Mouse (Mus musculus) telencephalon, adult 2 months (tissue): Measurements from ENCODE around the gene Uap1.
A peak's percentile ranks its signal among the peaks of the same experiment; 100 is the strongest.

Experiments used
- DNase-seq: peaks from one replicate; pipeline ENCODE4 v3.0.0-alpha.2; 2011; ENCODE audit warnings: low read depth, low spot score

Gene Uap1

GRCm38 (mm10) chr1:170174814-170175332 is at the start of gene Uap1:
Uap1 (minus strand) TSS chr1:170174957.
- DNase-seq = peak; percentile 96

DNA sequence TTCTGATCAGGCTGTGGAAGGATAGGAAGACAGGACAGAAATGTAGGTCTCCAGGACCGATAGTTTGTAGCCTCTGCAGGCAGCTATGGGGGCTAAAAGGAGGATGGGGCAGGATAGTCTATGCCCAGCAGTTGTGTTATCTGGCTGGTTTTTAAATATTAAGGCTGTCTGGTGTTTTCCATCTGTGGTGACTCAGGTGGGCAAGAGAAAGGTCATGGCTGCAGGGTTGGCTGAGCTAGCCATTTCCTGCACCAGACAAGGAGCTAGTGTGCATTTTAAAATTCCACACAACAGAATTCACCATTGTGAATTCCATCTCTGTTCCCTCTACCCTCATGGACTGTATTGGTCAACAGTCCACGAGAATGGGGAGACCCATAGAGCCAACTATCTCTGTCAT is 48.5 kb upstream of the Uap1 start:
- DNase-seq = no peak

DNA sequence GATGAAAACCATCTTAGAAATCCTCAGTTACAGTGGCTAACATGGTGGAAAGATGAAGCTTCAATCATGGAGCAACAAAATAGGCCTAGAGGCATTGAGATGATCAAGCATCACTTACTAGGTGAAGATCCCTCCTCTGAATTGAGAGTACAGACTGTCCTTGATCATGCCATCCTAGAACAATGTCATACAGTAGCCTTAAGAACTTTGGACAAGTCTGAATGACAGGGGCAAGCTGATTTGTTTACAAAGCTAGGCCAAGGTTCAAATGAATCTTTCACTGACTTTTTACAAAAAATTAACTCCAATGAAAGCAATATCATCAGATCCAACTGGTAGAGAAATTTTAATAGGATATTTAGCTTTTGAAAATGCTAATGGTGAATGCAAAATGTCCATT is 45.6 kb upstream of the Uap1 start:
- no peak for DNase-seq

GRCm38 (mm10) chr1:170218091-170218884 is 43.5 kb upstream of the Uap1 start:
- peak; percentile 65 for DNase-seq

DNA sequence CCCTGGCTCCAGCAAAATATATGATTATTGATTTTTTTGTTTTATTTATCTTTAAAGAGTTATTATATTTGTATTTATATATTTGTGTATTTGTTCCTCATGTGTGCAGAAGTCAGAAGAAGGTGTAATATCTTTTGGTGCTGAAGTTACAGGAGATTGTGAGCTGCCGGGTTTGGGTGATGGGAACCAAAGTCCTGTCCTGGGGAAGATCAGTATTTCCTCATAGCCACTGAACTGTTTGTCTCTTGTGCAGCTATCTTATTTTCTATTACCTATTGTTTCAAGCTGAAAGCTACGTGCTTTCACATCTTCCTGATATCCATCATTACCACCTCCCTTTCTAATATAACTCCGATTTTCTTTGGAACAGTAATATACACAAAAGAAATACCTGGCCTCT is 40.8 kb upstream of the Uap1 start:
- no peak for DNase-seq

DNA sequence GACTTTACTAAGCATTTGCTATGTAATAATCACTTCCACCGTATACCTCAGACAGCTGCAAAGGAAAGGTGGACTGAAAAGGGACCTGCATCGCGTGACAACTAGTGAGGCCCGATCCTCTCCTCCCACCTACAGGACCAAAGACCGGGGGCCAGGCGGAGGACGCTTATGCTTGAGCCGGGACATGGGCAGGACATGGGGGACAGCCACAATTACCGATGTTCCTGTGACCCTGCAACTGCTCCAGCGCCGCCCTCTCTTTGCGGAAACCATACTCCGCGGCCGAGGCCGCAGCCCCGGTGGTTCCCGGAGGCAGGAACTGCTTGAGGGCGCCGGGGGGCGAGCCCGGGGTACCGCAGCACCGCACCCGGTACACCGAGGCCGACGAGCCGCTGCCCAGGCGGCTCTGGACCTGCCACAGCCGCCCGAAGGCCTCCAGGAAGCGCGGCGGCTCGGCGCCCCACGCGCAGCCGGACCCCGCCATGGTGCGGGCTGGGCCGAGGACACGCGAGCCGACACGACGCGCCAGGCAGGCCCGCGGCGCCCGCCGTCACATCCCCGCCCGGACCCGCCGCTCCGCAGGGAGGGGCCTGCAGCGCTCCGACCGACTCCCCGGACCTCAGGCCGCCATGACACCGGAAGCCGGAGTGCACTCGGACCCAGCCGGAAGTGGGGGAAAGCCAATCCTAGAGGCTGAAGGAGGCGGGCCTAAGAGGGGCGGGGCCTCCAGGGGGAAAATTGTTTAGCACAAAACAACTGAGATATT is 40.2 kb upstream of the Uap1 start, which contains the start of gene Uhmk1:
Uhmk1 (minus strand) TSS at position 641 of the 766 bp plus-strand sequence.
- DNase-seq = peak; percentile 74

- no peak for DNase-seq
These were observed 39.6 kb upstream of the Uap1 start for GRCm38 (mm10) chr1:170214383-170214756.

- no peak for DNase-seq
These were observed 38.6 kb upstream of the Uap1 start for GRCm38 (mm10) chr1:170213181-170213879.

DNA sequence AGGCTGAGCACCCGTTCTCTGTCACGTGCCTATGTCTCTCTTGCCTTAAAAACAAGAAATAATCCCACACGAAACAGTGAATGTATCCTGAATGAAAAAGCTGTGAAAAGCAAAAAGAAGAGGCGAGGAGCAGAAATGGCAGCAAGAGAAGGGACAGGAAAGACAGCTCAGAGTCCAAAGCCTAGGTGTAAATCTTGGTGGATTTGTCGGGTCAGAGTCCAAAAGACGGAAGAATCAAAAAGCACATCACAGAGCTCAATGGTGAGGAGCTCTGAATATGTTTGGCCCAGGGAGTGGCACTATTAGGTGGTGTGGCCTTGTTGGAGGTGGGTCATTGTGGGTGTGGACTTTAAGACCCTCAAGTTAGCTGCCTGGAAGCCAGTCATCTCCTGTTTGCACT is 31.6 kb upstream of the Uap1 start:
- no peak for DNase-seq

GRCm38 (mm10) chr1:170200379-170200778 is 25.6 kb upstream of the Uap1 start:
- DNase-seq = no peak

- DNase-seq = no peak
These were observed 21.5 kb upstream of the Uap1 start for GRCm38 (mm10) chr1:170196211-170196610.

GRCm38 (mm10) chr1:170191925-170192324 is 17.2 kb upstream of the Uap1 start:
- DNase-seq = no peak

DNA sequence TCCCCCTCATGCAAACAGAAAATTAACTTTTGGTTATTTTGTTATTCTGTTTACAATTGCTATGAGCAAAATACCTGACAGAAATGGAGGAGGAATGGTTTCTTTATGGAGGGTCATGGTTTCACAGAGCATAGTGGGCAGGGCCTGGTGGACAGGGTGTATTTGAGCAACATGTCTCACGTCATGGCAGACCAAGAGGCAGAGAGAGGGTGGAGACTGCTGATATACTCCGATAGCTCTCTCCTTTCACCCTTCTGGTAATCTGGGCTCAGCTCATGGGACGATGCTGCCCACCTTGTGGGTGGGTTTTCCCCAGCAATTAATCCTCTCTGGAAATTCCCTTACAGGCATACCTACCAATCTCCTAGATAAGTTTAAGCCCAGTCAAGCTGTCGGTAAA is 15.5 kb upstream of the Uap1 start:
- no peak for DNase-seq

DNA sequence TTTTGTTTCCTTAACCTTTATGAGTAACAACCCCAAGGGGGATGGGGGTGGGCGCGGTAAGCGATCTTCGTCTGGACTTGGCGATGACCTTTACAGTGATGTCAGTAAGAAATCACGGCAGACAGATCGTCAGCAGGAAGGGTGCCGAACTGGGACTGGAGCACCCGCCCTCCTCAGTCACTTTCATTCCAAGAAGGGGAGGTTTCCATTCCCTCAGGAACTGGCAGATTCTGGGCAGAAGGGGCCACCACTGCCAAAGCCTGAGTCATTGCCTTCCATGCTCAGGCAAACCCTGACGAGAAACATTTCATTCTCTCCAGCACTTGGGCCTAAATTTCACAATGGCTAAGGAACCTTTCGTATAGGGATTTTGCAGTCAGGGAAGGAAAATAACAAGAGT is 13.8 kb upstream of the Uap1 start:
- peak; percentile 42 for DNase-seq

DNA sequence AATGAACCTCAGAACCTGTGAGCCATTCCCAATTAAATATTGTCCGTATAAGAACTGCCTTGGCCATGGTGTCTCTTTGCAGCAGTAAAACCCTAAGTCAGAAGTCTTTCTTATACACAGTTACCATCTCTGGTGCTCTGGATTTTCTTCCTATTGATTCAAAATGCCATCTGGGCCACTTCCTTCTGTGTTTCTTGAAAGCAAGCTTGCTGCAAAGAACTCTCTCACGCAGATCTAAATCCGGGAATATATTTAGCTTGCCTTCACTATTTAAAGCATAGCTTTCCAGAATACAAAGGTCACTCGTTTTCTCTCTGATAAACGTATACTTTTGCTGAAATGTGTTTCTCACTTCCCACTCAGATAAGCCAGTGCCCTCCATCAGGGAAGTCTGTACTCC is 11.8 kb upstream of the Uap1 start:
- peak; percentile 85 for DNase-seq

- no peak for DNase-seq
These were observed 10.4 kb upstream of the Uap1 start for GRCm38 (mm10) chr1:170185137-170185536.

DNA sequence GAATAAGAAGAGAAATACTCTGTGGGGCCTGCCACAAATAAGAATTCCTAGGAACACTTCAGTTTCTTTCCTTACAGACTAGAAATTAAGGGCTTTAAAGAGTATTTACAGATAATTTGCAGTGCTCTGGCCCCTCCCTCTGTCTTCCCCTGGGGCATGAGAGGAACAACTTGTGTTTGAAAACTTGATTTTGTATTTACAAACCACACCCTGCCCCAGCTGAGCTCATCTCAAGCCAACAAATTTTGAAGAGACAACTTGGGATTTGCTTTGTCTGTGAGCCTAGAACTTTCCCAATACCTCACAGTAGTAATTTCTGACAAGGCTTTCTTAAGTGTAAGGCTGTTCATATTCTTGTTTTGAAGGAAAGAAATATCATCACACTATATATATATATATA is 7.9 kb upstream of the Uap1 start:
- DNase-seq = no peak

DNA sequence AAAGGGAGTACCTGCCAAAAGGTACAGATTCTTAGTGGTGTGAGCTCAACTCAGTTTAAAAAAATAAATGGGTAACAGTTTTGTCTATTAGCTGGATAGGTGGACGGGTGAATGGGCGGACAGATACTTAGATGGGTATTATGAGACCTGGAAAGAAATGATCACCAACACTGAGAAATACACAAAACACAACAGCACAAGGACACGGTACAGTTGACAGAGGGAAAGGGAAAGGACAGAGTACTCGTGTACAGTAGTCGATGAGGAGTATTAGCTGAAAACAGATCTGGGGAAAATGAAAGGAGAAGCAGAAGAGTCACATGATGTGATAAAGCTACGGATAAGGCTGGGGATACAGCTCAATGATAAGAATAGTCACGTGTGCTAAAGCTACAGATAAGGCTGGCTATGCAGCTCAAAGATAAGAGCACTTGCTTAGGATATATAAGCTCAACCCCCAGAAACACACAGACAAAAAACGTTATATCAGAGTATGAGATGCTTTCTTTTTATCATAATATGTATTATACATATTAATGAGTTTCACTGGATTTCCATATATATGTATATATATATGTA is 2.0 kb upstream of the Uap1 start:
- DNase-seq = no peak

DNA sequence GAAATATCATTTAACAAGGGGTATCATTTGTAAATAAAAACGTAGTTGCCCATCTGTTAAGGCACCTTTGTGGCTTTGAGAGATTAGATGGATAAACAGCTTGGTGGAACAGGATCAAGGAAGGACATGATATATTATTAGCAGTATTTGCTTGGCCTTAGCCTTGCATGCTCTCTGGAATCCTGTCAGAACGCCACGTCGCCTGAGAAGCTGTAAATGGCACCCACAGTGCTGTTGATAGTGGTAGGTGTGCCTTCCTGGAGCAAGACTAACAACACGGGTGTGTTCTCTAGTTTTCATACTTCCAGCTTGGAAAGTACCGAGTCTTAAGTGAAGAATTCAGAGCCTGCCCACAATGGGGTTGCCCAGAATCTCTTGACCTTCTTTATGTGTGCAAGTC is 1.1 kb upstream of the Uap1 start:
- no peak for DNase-seq

DNA sequence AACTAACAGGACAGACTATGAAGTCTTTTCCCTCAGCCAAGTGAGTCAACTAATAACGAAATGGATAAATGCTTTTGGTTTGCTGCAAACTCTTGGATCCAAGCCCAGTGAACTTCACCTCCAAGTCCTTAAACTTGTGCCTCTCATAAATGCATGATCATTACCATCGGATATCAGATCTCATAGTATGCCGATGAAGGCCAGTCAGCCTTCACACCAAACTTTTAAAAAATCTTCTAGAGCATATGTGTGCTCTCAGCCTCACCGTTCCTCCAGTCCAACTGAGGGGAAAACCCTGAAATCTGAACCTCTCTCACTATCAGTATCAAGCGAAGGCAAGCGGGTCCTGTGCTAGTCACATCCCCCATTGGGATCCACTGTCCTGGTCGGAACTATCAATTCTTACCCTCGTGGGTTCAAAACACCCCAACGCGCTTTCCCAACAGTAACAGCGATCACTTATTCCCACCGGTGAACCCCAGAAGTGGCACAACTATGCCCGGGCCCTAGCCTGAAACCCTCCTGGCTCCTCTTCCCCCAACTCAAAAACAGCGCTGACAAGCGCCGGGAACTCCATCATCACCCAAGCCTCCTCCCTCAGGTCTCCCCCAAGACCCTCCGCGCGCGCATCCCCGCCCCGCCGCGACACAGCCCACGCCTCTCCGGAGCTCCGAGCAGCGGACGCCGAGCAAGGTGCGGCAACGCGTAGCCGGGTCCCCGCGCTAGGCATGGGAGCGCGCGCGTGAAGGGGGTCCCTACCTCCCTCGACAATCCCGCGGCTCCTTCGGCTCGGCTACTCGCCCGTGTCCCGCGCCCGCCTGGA is 555 bp downstream of the Uap1 start:
- no peak for DNase-seq

GRCm38 (mm10) chr1:170167781-170168180 is 7.0 kb downstream of the Uap1 start:
- no peak for DNase-seq
